Mouse (Mus musculus) gastrocnemius, postnatal 4 days (tissue): Measurements from ENCODE around the gene Cenpf. TPM values are rescaled to one million over a fixed set of nuclear protein-coding genes. Genes with fewer than 3 reads are reported as not detected.

Experiments
- DNase-seq, 2 experiments: peaks; one replicate each; pipeline ENCODE4 v3.0.0; 2021 to 2022; ENCODE audit warnings: low spot score in 2 of 2, mixed read lengths in 2 of 2
- long read RNA-seq, 2 experiments: library from polyadenylated mRNA; stranded (forward); transcript quantifications; one replicate each; pipeline ENCODE4 v2.0.0; 2021
- total RNA-seq, 2 experiments: library from RNA; stranded (reverse); gene quantifications; 2 replicates each; pipeline ENCODE4 v1.2.3; 2021

Gene Cenpf
- total RNA-seq = 10 to 100 TPM; 15.0 to 25.3 TPM
- long read RNA-seq, experiment 1, partial matches to known transcripts = 3 of 4 reads
- long read RNA-seq, experiment 1, other reads (novel, unspliced or antisense) = 1 of 4 reads
- long read RNA-seq, experiment 2, partial matches to known transcripts = 2 of 3 reads
- long read RNA-seq, experiment 2, other reads (novel, unspliced or antisense) = 1 of 3 reads

- peak; percentile 91 to 98 for DNase-seq
These were observed at the start of gene Cenpf for GRCm38 (mm10) chr1:189687654-189688387. Cenpf (minus strand) TSS chr1:189688086.

GRCm38 (mm10) chr1:189732156-189732555, 44.3 kb upstream of the Cenpf start:
- DNase-seq = no peak

- no peak for DNase-seq
These were observed 43.8 kb upstream of the Cenpf start for GRCm38 (mm10) chr1:189731697-189732096.

GRCm38 (mm10) chr1:189729141-189729815, 41.4 kb upstream of the Cenpf start:
- DNase-seq = no peak

- no peak for DNase-seq
These were observed 40.9 kb upstream of the Cenpf start for GRCm38 (mm10) chr1:189728784-189729115.

GRCm38 (mm10) chr1:189727884-189728783, 40.2 kb upstream of the Cenpf start, which contains the start of gene Ptpn14:
Ptpn14 (plus strand) TSS chr1:189728268.
- peak; percentile 81 to 86 for DNase-seq

GRCm38 (mm10) chr1:189727346-189727883, 39.5 kb upstream of the Cenpf start:
- peak; percentile 57 to 75 for DNase-seq

- no peak for DNase-seq
These were observed 38.2 kb upstream of the Cenpf start for GRCm38 (mm10) chr1:189726121-189726520.

GRCm38 (mm10) chr1:189718600-189718999, 30.7 kb upstream of the Cenpf start:
- no peak for DNase-seq

GRCm38 (mm10) chr1:189717546-189717945, 29.7 kb upstream of the Cenpf start:
- no peak for DNase-seq

GRCm38 (mm10) chr1:189715915-189716797, 28.3 kb upstream of the Cenpf start:
- no peak for DNase-seq

- no peak for DNase-seq
These were observed 21.1 kb upstream of the Cenpf start for GRCm38 (mm10) chr1:189709001-189709400.

GRCm38 (mm10) chr1:189707419-189707818, 19.5 kb upstream of the Cenpf start:
- no peak for DNase-seq

GRCm38 (mm10) chr1:189707014-189707413, 19.1 kb upstream of the Cenpf start:
- DNase-seq = no peak

GRCm38 (mm10) chr1:189706040-189706645, 18.3 kb upstream of the Cenpf start:
- no peak for DNase-seq

GRCm38 (mm10) chr1:189703591-189703990, 15.7 kb upstream of the Cenpf start:
- no peak for DNase-seq

- no peak for DNase-seq
These were observed 15.3 kb upstream of the Cenpf start for GRCm38 (mm10) chr1:189703156-189703555.

- peak; percentile 59 to 68 for DNase-seq
These were observed 13.1 kb upstream of the Cenpf start for GRCm38 (mm10) chr1:189700990-189701389.

GRCm38 (mm10) chr1:189700186-189700585, 12.3 kb upstream of the Cenpf start:
- DNase-seq = no peak
